Mouse (Mus musculus) midbrain, embryonic 16.5 days (tissue): ENCODE results near the gene Banf2. TPM values are rescaled to one million over a fixed set of nuclear protein-coding genes. Genes with fewer than 3 reads are reported as not detected.

Experiments used
- ATAC-seq: fragments of 200-750 bp; cut with Nextera tagmentation; 2 replicates; pipeline ENCODE4 v1.8.0; 2017; ENCODE audit warnings: moderate TSS enrichment
- H3K27ac ChIP-seq: fragments of 300-500 bp; sonication (generic); 2 replicates; pipeline ENCODE4 v1.5.1; 2014; ENCODE audit warnings: mild to moderate bottlenecking, low read length, mixed read lengths
- H3K27me3 ChIP-seq: fragments of 300-500 bp; sonication (generic); 2 replicates; pipeline ENCODE4 v1.6.1; 2014; ENCODE audit warnings: low read depth, low read length, mixed read lengths; ENCODE audit not compliant: control insufficient read depth, insufficient read depth
- H3K36me3 ChIP-seq: fragments of 300-500 bp; sonication (generic); 2 replicates; pipeline ENCODE4 v1.6.1; 2014; ENCODE audit warnings: mild to moderate bottlenecking, low read length, moderate library complexity, mixed read lengths; ENCODE audit not compliant: control insufficient read depth, insufficient read depth
- H3K4me1 ChIP-seq: fragments of 300-500 bp; sonication (generic); 2 replicates; pipeline ENCODE4 v1.6.1; 2014; ENCODE audit warnings: mild to moderate bottlenecking, low read length, mixed read lengths; ENCODE audit not compliant: control insufficient read depth, insufficient read depth
- H3K4me2 ChIP-seq: fragments of 300-500 bp; sonication (generic); 2 replicates; pipeline ENCODE4 v1.6.1; 2014; ENCODE audit warnings: mild to moderate bottlenecking, low read length, mixed read lengths
- H3K4me3 ChIP-seq: fragments of 300-500 bp; sonication (generic); 2 replicates; pipeline ENCODE4 v1.5.1; 2014; ENCODE audit warnings: low read depth, mild to moderate bottlenecking, low read length, moderate library complexity, mixed read lengths
- H3K9ac ChIP-seq: fragments of 300-500 bp; sonication (generic); 2 replicates; pipeline ENCODE4 v1.6.1; 2014; ENCODE audit warnings: low read depth, low read length, mixed read lengths
- H3K9me3 ChIP-seq: fragments of 300-500 bp; sonication (generic); replicated peaks from 2 replicates; pipeline ENCODE4 v1.6.1; 2014; ENCODE audit warnings: mild to moderate bottlenecking, low read length, mixed read lengths; ENCODE audit not compliant: control insufficient read depth, poor library complexity, severe bottlenecking
- WGBS: fragments of 180-500 bp; shearing (Covaris S2); extraction: QIAGEN DNeasy Blood & Tissue Kit; methylation state at CpG from one replicate; pipeline ENCODE4 v1.1.7; 2014; 5-methylcytosine and 5-hydroxymethylcytosine counted together
- polyA plus RNA-seq: library from polyadenylated mRNA; unstranded; fragments of >200 nt; fragmentation: Nextera tagmentation; extraction: Ambion mirVana; gene quantifications from 2 replicates; pipeline ENCODE4 v1.2.1, GENCODE M21; 2015

Gene Banf2
- polyA plus RNA-seq, 1 experiment from 2014 or later, result not detected

GRCm38 (mm10) chr2:144072642-144073041 lies 39.8 kb downstream of the Banf2 start:
- H3K27me3 ChIP-seq, result no peaks in the 10 kb centered on the region
- WGBS, result 37% methylated on average over 7 of the region's 7 CpGs
- 0 out of 2 replicates have a peak, but pooled peaks cover 3% of the 10 kb centered on the region for H3K4me1 ChIP-seq
- ATAC-seq, result peak; percentile 51; the same call in 1 of the 2 replicates
- H3K36me3 ChIP-seq, result no peaks in the 10 kb centered on the region
- no peak overlapping the region for H3K4me2 ChIP-seq
- no peak overlapping the region for H3K27ac ChIP-seq
- H3K9ac ChIP-seq, result no peak overlapping the region
- no peaks in the 10 kb centered on the region for H3K9me3 ChIP-seq
- H3K4me3 ChIP-seq, result no peak overlapping the region

DNA sequence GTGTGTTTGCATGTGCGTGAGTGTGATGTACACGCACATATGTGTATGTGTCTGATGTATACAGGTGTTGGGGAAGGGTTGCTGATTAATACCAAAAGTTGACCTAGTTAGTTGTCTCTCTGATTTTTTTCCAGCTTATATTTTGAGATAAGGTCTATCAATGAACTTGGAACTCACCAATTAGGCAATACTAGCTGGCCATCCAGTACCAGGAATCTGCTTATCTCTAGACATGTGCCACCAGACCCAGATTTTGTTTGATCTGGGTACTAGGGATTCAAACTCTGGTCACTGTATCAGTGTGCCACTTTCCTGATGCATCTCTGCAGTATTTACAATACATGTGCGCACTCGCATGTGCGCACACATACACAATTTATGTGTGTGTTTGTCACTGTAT lies 41.2 kb downstream of the Banf2 start:
- WGBS, result 98% methylated on average over 5 of the region's 5 CpGs
- H3K4me2 ChIP-seq, result no peak overlapping the region
- H3K27ac ChIP-seq, result no peak overlapping the region
- H3K4me3 ChIP-seq, result no peak overlapping the region
- no peaks in the 10 kb centered on the region for H3K27me3 ChIP-seq
- H3K9ac ChIP-seq, result no peak overlapping the region
- 0 out of 2 replicates have a peak, but pooled peaks cover 3% of the 10 kb centered on the region for H3K4me1 ChIP-seq
- ATAC-seq, result no peak
- H3K36me3 ChIP-seq, result no peaks in the 10 kb centered on the region
- no peaks in the 10 kb centered on the region for H3K9me3 ChIP-seq

- H3K4me1 ChIP-seq, result 0 out of 2 replicates have a peak, but pooled peaks cover 3% of the 10 kb centered on the region
- H3K9ac ChIP-seq, result no peak overlapping the region
- no peak overlapping the region for H3K4me2 ChIP-seq
- ATAC-seq, result no peak
- H3K36me3 ChIP-seq, result no peaks in the 10 kb centered on the region
- no peak overlapping the region for H3K27ac ChIP-seq
- no peaks in the 10 kb centered on the region for H3K27me3 ChIP-seq
- H3K4me3 ChIP-seq, result no peak overlapping the region
- WGBS, result 82% methylated on average over 2 of the region's 2 CpGs
- H3K9me3 ChIP-seq, result no peaks in the 10 kb centered on the region
Observed at GRCm38 (mm10) chr2:144076625-144077024, 43.8 kb downstream of the Banf2 start.

DNA sequence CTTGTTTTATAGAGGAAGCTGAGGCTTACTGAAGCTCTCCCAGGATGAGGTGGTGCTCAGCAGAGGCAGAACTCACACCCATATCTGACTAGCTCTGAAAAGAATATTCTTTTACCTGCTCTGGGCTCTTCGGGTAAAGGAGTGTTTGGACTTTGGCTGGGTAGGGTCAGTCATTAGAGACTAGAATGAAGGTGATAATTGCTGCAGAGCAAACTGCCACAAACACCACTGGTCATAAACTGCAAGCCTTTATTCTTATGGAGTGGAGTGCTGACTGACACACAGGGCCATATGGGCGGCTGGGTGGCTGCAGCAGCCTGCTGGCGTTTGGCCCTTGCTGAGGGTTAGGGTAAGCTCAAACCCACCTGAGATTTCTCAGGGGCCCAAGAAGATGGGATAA lies 46.0 kb downstream of the Banf2 start:
- Histone ChIP-seq H3K27ac (no peak overlapping the region), H3K4me1 (no peaks in the 10 kb centered on the region), H3K36me3 (no peaks in the 10 kb centered on the region), H3K4me2 (no peak overlapping the region), H3K9me3 (no peaks in the 10 kb centered on the region), H3K27me3 (no peaks in the 10 kb centered on the region), H3K9ac (no peak overlapping the region), H3K4me3 (no peak overlapping the region)
- no peak for ATAC-seq
- WGBS, result 93% methylated on average over 3 of the region's 3 CpGs

DNA sequence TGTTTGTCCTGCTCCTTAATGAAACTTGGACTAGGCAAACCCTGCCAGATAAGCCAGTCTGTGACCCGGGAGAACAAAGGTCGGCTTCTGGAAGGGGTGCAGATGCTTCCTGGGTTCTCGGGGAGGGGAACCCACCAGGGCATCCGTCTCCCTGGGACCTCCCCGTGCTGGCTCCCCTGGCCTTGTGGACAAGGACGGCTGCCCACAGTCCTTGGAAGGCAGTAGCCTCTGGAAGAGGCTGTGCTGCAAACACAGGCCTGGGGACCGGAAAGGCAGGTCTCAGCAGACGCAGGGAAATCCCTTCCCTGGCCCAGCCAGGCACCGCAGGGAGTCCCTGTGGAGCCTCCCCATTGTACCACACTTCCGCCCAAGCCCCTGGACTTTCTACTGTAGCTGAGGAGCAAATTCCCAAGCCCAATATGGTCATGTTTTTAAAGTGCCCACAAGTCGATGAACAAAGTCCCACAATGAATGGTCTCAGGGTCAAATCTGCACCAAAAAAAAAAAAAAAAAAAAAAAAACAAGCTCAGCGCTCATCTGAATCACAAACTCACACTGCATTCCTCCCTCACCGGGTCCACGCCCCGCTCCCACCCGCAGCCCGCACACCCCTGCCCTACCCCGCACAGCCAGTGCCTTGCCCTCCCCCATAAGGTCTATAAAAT lies 53.5 kb downstream of the Banf2 start:
- H3K4me1 ChIP-seq, result peaks cover 3% of the 10 kb centered on the region; the same call in 1 of the 2 replicates
- H3K9ac ChIP-seq, result no peak overlapping the region
- H3K4me3 ChIP-seq, result no peak overlapping the region
- no peak overlapping the region for H3K4me2 ChIP-seq
- H3K9me3 ChIP-seq, result no peaks in the 10 kb centered on the region
- H3K27me3 ChIP-seq, result no peaks in the 10 kb centered on the region
- whole genome bisulfite sequencing, result 26% methylated on average over 18 of the region's 18 CpGs
- H3K27ac ChIP-seq, result no peak overlapping the region
- H3K36me3 ChIP-seq, result no peaks in the 10 kb centered on the region
- no peak for ATAC-seq

GRCm38 (mm10) chr2:144087899-144088584 lies 55.2 kb downstream of the Banf2 start:
- WGBS, result 62% methylated on average over 9 of the region's 9 CpGs
- 0 out of 2 replicates have a peak, but pooled peaks have one; percentile 32 for ATAC-seq
- Histone ChIP-seq H3K4me3 (no peak overlapping the region), H3K36me3 (no peaks in the 10 kb centered on the region), H3K27ac (no peak overlapping the region), H3K9ac (no peak overlapping the region), H3K9me3 (no peaks in the 10 kb centered on the region), H3K4me1 (peaks cover 3% of the 10 kb centered on the region; the same call in 1 of the 2 replicates), H3K4me2 (no peak overlapping the region), H3K27me3 (no peaks in the 10 kb centered on the region)

DNA sequence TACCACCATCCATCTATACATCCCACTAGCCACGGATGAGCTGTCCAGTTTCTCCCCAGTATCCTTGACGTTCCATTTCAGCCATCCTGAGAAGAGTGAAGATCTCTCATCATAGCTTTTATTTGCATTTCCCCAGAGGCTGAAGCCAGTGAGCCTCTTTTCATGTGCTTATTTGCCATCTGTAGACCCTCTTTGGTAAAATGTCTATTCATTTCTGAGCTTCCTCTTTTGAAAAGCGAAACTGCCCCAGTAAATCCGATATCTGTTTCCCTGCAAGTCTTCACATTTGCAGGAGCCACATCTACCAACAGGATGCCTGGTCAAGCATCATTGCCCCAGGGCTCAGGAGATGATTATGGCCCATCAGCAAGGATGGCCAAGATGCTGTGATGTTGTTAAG lies 59.9 kb downstream of the Banf2 start:
- no peak overlapping the region for H3K9ac ChIP-seq
- no peak overlapping the region for H3K4me2 ChIP-seq
- no peaks in the 10 kb centered on the region for H3K9me3 ChIP-seq
- no peaks in the 10 kb centered on the region for H3K27me3 ChIP-seq
- H3K27ac ChIP-seq, result no peak overlapping the region
- H3K4me1 ChIP-seq, result peaks cover 3% of the 10 kb centered on the region; the same call in 1 of the 2 replicates
- no peaks in the 10 kb centered on the region for H3K36me3 ChIP-seq
- no peak overlapping the region for H3K4me3 ChIP-seq
- WGBS, result 68% methylated on average over 4 of the region's 4 CpGs
- no peak for ATAC-seq

- no peak for ATAC-seq
- WGBS, result 71% methylated on average over 1 of the region's 1 CpGs
Observed at GRCm38 (mm10) chr2:144094721-144095120, 61.9 kb downstream of the Banf2 start.

DNA sequence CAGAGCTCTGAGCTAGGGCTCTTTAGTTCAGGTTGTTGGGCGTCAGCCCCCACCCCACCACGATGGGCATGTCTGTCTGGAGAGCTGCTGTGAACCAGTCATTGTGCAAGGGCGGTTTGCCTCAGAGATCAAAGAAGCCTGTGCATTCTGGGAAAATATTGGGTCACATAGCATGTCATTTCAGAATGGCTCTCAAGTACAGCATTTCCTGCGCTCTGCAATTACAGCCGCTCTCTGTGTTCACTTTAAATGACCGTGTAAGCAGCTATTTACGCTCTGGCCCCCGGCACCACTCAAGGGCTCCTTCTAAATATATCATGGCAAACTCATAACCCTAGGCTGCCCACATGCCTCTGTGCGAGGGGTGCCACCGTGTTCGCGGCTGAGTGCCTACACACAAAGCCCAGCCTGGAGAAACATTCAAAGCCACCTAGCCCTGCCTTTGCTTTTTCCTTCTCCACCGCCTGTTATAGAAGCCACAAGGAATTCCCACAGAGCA lies 68.7 kb downstream of the Banf2 start:
- 0 out of 2 replicates have a peak overlapping the region, but pooled peaks have one; percentile 18 for H3K4me2 ChIP-seq
- H3K4me1 ChIP-seq, result peaks cover 7% of the 10 kb centered on the region; the same call in 1 of the 2 replicates
- H3K9me3 ChIP-seq, result no peaks in the 10 kb centered on the region
- peak; percentile 83; the same call in 1 of the 2 replicates for ATAC-seq
- H3K27me3 ChIP-seq, result no peaks in the 10 kb centered on the region
- 28% methylated on average over 13 of the region's 13 CpGs for WGBS
- peak overlapping the region; percentile 7; the same call in 1 of the 2 replicates for H3K9ac ChIP-seq
- H3K36me3 ChIP-seq, result no peaks in the 10 kb centered on the region
- peak overlapping the region; percentile 60 for H3K27ac ChIP-seq
- no peak overlapping the region for H3K4me3 ChIP-seq

More at GRCm38 (mm10) chr2:144094721-144095120, 61.9 kb downstream of the Banf2 start:
- H3K27ac ChIP-seq, result no peak overlapping the region
- no peak overlapping the region for H3K4me3 ChIP-seq
- no peaks in the 10 kb centered on the region for H3K4me1 ChIP-seq
- H3K27me3 ChIP-seq, result no peaks in the 10 kb centered on the region
- no peak overlapping the region for H3K9ac ChIP-seq
- no peaks in the 10 kb centered on the region for H3K9me3 ChIP-seq
- H3K36me3 ChIP-seq, result no peaks in the 10 kb centered on the region
- no peak overlapping the region for H3K4me2 ChIP-seq
